Mouse (Mus musculus) cerebellum, postnatal 36 days (tissue): Measurements from ENCODE around the gene Zdhhc16.
"Not testable (repeated sequence)": the region's sequence is repeated elsewhere in the genome, so short reads cannot be mapped to it uniquely, and the experiment has no call there.

Experiments used
- DNase-seq, 2 experiments: peaks; one replicate each; pipeline ENCODE4 v3.0.0; 2021 to 2022; ENCODE audit warnings: mixed read lengths in 2 of 2

Zdhhc16 gene

DNA sequence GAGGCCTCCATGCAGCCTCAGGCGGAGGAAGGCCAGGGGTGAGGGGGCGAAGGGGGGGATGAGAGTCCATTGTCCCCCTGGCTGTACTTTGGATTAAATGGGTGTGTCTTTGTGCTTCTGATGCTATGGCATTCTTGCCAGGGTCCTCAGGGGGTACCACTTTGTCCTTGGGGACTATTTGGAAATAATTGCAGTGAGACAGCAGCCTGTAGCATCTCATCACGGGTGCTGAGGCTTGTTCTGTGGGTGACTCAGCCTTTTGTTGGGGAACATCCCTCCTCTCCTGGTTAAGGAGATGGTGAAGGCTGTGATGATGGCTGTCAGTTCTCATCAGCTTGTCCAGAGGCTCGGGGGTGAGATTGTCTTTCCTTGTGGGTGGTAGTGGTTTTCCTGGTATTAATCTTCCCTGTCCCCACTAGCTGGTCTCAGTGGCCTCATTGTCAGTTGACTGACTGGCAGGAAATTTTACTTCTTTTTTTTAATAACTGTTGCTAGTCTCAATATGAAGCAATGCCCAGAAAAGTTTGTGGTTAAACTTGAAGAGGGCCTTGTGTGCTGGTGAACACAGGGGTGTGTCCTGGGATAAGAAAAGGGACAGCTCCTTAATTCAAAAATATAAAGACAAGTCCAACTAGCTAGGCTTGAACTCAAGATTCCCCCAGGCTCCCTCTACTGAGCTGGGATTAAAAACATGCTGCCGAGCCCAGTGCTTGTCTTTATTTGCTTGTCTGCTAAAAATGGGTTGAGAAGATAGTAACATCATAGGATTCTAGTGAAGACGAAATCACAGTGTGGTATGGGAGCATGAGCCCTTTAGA, 19.3 kb upstream of the Zdhhc16 start:
- no peak for DNase-seq

DNA sequence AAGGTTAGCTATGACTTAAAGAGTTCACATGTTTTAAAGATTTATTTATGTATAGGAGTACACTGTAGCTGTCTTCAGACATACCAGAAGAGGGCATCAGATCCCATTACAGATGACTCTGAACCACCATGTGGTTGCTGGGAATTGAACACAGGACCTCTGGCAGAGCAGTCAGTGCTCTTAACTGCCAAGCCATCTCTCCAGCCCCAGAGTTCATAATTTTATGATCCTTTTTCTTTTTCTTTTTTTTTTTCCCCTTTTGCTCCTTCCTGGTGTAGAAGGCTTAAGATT, 18.7 kb upstream of the Zdhhc16 start:
- DNase-seq = not testable (repeated sequence)

DNA sequence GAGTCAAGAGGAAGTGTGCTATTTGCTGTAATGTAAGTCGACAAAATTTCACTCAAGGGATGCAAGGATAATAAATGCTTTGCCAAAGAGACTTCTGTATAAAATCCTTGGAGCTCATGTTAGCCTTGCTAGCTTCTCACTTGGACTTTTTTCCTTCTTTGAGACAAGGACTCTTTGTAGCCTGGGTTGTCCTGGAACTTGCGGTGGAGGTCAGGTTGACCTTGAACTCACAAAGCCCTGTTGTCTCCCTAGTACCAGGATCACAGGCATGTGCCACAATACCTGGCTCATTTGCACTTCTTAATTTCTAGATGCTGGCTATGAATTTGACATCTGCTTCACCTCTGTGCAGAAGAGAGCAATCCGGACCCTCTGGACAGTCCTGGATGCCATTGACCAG, 18.0 kb upstream of the Zdhhc16 start:
- no peak for DNase-seq

DNA sequence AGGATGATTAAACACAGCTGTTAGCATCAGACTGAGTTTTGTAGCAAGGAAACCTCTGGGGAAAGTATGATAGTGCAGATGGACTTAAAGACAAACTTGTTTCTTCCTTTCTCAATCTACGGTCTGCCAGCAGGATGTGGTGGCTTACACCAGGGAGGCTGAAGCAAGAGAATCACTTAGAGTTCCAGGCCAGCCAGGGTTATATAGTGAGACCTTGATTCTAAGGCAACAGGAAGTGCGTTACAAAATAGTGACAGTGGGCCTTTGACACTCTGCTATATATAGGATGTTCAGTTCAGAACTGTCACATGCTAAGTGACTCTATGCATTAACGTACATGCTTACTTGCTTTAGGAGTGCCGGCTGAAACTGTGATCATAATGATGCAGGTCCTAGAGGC, 16.4 kb upstream of the Zdhhc16 start:
- DNase-seq = no peak

DNA sequence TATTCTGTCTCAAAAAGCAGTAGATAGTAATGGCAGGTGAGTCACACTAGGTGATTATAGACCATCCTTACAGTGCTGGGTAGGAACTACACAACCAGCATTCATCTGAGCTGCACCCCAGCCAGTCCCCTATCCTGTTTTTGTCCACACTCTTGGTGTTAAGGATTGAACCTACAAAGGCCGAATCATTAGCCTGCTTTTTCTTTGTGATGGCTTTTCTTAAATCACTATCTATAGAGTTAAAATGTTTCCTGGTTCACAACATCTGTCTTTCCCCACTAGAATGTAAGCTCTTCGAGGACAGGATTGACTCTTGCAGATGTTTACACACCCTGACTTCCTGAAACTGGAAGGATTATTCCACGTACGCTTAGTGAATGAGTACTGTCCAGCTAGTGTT, 13.8 kb upstream of the Zdhhc16 start:
- DNase-seq = no peak

DNA sequence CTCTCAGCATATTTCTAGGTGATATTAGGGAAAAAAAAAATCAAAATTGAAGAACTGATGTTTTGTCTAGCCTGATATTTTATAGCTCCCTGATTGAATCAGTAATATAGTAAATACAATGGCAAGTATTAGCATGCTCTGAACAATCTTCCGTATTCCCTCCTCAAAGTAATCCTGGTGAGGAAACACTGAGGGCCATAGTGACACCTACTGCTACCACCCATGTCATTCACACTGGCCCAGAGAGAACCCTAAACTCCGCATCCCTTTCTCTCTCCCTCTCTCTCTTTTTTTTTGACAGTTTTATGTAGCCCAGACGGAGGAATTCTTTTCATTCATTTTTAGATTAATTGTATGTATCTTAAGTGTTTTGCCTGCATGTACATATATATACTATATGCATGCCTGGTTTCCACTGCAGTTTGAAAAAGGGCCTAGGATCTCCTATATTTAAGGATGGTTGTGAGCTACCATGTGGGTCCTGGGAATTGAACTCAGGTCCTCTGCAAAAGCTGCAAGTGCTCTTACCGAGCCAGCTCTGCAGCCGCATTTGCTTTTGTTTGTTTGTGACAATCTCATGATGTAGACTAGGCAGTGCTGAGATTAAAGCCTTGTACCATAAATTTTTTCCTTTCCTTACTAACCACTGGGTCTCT, 12.7 kb upstream of the Zdhhc16 start:
- DNase-seq = no peak

DNA sequence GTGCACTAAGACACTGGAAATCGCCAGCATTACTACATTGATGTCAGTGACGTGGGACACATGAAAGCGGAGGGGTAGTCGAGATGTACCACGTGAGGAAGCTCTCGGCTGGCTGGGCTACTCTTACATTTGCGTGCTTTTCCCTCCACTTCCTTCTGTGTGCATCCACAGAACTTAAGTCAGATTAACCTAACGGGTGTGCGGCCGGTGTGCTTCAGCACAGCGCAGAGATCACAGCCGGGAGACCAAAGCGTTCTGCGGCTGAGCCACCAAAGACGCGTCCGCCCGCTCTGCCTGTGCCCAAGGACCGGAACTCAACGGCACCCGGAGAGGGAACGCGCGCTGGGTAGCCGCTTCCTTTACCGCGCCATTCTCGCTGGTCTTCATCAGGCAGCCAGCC, 594 bp upstream of the Zdhhc16 start:
- DNase-seq = no peak

DNA sequence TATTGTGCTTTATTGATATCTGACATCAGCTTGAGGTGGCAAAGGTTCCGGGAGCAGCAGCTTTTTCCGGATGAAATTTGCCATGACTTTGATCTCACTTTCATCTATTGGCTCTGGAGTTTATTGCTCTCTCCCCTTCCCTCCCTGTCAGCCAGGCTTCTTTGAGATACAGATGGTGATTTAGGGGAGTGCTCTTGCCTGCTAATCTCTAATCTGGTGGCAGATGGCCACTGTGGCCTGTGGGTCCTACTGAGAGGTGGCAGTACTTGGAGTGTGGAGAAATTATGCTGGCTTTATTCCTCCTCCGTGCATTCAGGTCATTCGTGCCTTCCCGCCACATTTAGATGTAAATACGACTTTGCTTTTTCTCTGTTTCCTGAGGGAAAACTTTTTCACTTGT, 844 bp downstream of the Zdhhc16 start:
- no peak for DNase-seq

DNA sequence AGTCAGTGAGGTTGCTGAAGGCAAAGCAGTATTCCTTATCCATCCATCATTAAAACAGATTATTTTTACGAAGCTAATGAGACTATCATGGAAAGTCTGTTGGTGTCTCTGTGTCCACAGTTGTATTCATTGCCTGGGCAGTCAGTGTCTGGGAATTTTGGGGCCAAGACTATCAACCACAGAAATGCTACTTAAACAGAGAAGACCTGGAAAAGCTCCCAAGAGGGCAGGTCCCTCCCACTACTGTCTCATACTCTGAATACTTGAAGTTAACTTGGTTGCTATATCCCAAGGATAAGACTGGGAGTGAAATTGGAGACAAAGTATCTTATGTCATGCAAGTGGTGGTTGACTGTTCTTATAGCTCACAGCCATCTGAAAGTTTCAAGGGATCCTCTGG, 2.6 kb downstream of the Zdhhc16 start:
- DNase-seq = no peak

DNA sequence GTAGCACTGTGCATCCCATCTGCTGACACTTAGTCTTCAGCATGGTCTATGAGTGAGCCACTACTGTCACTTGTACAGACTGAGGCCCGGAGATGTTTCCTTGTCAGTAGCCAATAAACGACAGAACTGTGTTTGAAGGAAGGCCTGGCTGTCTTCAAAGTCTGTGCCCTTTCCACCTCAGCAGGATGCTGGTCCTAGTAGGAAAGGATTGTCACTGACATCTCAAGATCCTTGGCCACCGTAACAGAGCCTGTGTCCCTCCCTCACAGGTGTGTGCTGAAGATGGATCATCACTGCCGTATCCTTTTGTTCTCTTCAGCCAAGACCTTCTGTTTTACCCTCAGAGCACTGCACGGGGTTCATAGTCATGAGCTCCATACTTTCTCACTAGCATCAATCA, 5.3 kb downstream of the Zdhhc16 start:
- no peak for DNase-seq

DNA sequence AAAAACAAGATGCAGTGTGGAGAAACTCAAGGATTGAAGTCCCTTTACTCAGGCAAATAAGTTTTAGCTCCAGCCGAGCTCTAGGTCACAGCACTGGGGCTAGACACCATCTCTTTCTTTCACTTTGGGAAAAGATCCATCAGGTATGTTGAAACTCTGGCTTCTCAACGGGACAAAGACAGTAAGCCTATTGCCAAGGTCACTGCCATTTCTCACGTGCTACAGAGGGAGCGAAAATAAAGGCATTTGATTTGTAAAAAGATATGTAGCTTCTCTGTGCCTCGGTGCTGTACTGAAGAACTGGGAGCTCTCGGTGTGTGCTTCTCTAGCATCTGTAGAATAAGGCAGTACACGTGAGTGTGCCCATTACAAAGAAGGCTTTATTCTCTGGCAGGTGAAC, 10.6 kb downstream of the Zdhhc16 start:
- no peak for DNase-seq

DNA sequence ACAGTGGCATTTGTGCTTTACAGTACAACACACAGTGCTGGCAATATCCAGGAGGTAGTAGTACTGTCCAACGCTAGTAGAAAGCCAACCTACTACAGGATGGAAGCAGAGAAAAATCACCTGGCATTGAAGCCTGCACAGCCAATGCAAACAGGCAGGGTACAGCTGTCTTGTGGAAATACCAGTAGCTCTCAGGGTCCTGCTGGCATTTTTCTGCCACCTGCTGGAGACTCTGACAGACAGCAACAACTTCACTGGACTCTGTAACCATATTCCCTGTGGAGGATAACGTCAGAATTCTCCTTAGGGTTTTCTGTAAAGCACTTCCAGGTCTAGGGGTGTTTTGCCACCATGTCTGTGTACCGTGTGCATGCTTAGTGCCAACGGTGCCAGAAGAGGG, 19.0 kb downstream of the Zdhhc16 start:
- DNase-seq = no peak

DNA sequence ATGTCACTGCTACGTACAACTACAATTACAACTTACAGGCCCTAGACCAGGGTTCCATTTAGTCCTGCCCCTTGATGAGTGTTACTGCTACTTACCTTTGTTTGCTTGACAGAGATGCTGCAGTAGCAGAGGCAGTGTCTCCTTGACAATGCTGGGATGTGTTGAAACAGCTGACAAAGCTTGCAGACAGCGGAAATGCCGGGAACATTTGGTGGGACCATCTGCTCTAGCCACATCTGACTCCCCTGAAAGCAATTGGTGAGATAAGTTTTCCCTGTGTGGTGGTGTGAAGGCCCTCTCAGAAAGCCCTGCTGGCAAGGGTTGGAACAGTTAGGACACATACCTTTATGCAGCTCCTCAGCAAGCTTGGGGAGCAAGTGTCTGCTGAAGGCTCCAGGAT, 20.3 kb downstream of the Zdhhc16 start:
- no peak for DNase-seq

DNA sequence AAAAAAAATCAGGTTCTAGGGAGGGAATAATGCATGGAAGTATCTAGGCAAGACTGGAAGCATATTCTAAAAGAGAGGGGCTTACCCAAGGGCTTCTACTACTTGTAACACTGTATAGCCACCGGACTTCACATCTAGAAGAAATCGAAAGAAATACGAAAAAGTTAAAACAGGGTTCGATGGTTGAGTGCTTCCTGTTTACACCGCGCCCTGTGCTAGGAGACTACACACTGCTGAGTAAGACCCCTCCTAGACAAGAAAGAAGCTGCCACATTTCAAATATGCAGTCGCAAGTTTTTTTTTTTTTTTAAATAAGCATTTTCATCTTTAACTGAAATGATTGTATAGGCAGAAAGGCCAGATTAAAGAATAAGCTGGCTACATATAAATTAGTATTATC, 36.3 kb downstream of the Zdhhc16 start:
- no peak for DNase-seq

DNA sequence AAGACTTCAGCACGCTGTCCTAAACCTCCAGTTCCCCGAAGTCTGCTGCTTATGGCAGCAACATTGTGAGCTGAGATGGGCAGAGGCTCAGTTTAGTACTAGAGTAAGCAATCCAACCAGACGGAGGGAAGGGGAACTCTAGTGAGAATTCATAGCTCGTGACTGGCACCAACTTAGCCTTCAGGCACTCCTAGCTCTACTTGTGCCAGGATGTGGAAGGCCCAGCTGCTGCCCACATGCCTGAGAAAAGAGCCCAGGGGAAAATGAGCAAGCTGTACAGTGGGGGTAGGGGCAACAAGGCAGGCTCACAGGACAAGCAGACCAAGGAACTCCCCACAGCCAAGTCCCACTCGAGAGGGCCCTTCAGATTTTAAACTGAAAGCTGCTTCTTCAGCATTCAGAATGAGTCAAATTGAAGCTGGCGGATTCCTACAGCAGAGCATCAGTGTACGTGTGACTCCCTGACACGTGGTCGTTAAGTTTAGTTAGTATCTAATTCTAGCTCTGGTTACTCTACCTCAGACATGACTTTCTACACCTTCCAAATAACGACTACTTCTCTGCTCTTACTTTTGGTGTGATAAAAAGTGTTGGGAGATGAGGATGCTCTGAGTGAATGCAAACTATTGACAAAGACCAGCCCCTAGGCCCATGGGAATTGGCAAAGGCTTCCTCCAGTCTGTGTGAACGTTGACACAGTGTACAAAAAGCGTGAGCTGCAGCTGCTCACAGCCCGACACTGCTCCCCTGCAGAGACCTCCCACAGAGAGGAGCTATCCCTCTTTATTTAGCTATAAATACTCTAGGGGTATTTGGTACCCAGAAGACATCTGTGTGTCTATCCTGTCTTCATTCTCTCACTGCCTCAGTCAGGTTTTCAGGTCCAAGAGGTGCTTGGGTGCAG, 40.9 kb downstream of the Zdhhc16 start:
- DNase-seq = no peak

DNA sequence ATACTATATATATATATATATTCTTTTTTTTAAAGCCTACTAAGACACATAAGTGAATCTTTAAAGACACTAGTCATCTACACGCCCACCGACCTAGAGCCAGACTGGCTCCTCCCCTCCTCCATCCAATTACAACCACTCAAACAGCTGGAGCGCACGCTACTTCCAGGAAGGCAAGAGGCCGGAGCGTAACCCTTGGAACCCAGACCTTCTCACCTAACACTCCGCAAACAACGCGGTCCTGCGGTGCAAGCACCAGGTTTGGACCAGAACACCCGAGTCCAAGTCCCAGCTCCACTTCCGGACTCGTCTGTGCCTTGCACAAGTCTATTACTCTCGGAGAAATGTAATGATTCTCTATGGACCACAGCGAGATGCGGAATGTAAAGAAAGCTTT, 47.1 kb downstream of the Zdhhc16 start:
- DNase-seq = no peak

DNA sequence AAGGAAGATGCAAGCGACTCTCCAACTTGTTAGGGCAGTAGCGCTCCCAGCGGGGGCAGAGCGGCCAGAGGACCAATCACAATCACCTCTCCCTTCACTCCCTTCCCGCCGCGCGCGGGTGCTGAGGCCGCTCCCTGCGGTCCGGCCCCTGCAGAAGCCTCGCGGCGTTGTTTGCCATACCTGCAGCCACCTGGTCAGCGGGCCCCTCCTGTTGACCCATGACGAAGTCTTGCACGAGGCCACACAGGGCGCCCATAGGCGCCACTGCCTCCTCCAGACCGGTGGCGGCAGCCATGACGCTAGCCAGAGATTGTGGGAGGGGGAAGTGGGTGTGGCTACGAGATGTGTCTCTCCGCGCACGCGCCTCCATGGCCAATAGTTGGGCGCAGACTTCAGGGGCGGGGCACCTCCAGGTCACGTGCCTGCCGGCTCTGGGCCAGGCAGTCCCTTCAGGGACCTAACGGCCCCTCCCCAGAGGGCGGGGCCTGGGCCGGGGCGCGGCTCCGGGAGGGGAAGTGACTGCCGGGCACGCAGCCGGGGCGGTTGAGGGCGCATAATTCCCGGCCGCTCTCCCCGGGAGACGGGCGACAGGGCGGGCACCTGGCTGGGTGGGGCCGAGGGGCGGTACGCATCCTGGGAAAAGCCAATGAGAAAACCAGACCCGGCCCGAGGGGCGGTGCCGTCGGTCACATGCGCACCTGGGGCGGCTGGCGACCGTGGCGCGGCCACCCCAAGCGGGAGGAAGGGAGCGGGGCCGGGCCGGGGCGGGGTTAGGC, 47.7 kb downstream of the Zdhhc16 start, which contains the start of gene Mms19:
Gene Mms19, minus strand, starts transcription at position 339 of the 776 bp plus-strand sequence.
- peak; percentile 98 to 99 for DNase-seq

DNA sequence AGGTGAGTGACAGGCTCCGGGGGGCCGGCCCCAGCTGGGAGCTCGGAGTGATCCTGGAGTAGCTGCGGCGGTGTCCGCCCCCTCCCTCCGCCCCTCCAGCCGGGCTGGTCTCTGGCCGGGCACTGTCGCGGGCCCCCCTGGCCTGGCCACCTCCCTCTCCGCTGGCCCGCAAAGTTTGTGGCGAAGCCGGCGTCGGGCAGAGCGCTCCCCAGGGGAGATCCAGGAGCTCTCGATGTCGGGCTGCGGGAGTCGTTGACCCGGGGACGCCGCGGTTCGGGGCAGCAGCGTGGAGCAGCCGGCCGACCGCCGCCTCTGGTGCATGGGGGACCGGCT, 48.3 kb downstream of the Zdhhc16 start, which contains the start of gene Ubtd1:
Gene Ubtd1, plus strand, starts transcription at position 169 of the 333 bp plus-strand sequence.
- DNase-seq = no peak

DNA sequence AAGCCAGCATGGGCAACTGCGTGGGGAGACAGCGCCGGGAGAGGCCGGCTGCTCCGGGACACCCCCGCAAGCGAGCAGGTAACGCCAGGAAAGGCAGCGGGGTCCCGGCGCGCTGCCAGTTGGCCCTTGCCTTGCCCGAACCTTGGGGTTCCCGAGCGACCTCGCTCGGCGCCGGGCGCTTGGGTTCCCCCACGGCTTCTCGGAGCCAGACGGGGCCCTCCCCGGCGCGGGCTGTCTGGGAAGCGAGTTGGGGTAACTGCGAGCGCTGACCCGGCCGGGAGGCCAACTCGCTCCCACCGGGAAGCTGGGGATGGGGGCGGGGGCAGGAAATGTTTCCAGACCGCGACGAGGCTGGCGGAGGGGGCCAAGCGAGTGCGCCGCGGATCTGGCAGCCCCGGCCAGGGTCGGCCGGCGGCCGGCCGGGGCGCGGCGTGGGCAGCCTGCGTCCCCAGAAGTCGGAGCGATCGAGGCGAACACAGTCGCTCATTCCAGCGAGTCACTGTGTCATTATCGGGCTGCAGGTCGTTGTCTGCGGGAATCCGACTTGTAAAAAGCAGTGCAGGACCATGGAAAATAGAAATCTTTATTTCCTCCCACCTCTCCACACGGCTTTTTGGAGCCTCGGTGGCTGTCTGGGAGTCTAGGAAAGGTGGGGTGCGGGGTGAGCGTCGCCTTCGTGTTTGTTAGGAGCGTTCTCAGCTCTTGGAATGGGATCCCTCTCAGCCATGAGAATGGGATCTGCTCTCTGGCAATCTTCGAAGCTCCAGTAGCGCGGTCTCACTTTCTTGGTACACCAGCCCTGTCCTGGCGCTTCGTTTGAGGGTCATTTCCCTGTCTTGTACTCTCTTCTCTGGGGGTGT, 48.9 kb downstream of the Zdhhc16 start:
- peak; percentile 70 to 79 for DNase-seq

DNA sequence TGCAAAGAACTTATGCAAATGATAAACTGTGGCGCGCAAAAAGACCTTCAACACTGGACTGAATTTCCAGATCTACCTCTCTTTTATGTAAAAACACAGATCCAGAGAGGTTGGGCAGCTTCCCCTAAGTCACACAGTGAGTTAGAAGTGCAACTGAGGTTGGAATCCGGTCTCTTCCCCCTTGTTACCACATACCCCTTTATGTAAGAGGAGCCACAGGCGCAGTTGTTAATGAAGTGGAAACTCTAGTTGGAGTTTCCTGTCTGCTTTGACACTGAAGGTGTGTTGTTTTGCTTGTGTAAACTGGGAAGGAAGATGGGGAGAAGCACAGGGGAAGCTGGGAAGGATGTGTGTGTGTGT, 49.5 kb downstream of the Zdhhc16 start:
- no peak for DNase-seq

DNA sequence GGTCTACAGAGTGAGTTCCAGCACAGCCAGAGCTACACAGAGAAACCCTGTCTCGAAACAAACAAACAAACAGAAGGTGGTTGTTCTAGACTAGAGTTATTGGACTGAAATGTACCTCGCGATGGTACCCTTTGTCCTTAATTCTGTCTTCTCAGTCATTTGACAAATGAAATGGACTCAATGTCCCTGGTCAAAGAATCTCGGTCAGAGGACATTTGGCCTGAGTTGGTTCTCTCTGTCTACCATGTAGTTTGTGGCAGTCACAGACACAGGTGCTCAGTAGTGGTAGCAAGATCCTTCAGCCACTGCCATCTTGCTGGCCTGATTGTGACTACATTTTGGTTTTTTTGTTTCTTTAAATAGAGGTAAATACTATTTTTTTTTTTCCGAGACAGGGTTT, 52.7 kb downstream of the Zdhhc16 start:
- no peak for DNase-seq

DNA sequence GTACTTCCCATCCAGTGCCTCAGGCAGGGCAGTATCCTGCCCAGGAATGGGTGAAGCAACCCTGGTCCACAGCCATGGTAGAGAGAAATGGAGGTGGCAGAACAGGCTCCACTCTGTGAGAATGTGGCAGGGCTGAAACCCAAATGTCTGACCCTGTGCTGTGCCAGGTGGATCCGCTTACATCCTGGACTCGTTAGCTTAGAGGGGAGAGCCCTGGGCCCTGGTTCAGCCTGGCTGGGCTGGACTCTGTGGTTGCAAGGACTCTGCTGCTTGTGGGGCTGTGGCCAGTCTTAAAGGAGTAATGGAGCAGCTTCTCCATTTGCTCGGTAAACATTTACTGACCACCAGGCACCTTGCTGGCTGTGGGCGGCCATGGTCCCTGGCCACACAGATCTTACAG, 53.9 kb downstream of the Zdhhc16 start:
- no peak for DNase-seq
